In the genomic region with DNA sequence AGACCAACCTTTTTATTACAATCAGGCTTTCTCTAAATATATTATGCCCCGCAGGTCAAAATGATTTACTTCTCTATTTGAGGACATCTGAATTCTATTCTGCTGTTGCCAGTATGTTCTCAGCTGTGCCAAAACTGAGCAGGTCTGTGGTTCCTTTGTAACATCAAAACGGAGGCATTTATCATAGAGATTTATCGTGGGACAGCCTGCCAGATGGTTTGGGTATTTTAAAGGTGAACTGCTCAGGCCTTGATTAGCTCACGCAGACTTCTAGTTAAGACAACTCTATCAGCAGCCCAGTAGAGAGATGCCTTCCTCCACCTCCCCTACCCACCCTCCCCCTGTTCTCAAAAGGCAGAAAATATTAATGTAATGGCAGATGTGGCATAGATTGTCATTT, we compare ENCODE assay signal across 9 mouse cellular contexts.
DNase-seq lines count a peak whose midpoint lies in the region; ATAC-seq lines count a peak whose summit lies in the region.
"Had no signal": no experiment of that assay in that cellular context is flagged by ENCODE, and none has a peak within 500 bp of the region (broad histone marks: within the 10 kb centered on the region; RNA-seq: fewer than 3 reads in every experiment).

No protein-coding gene starts in this region.

- WGBS in lung, embryonic 15.5 days, result 65% methylated on average over 4 of the region's 4 CpGs
- WGBS in embryonic facial prominence, embryonic 12.5 days, result 36% methylated on average over 4 of the region's 4 CpGs
- 35% methylated on average over 4 of the region's 4 CpGs for WGBS in limb, embryonic 11.5 days
- 21% methylated on average over 4 of the region's 4 CpGs for WGBS in neural tube, embryonic 15.5 days

- ATAC-seq in lung, embryonic 15.5 days (ENCODE audit: borderline replicate concordance, extremely low read depth, low FRiP score, low TSS enrichment), result no peak
- ATAC-seq in embryonic facial prominence, embryonic 12.5 days (ENCODE audit: insufficient number of reproducible peaks, insufficient read depth, low FRiP score, low TSS enrichment), result no peak
- ATAC-seq in limb, embryonic 11.5 days (ENCODE audit: insufficient number of reproducible peaks, low FRiP score, low TSS enrichment, low read depth), result no peak
- 0 out of 2 replicates have a peak, but pooled peaks have one; percentile 23 for ATAC-seq in neural tube, embryonic 15.5 days (ENCODE audit: low FRiP score)

- peaks cover 15% of the 10 kb centered on the region for H3K4me1 ChIP-seq in lung, embryonic 15.5 days
- H3K4me1 ChIP-seq in embryonic facial prominence, embryonic 12.5 days, result peaks cover 18% of the 10 kb centered on the region
- peaks cover 15% of the 10 kb centered on the region for H3K4me1 ChIP-seq in limb, embryonic 11.5 days (ENCODE audit: control insufficient read depth, insufficient read depth, low read length)
- peaks cover 22% of the 10 kb centered on the region for H3K4me1 ChIP-seq in neural tube, embryonic 15.5 days

- no peaks in the 10 kb centered on the region for H3K36me3 ChIP-seq in lung, embryonic 15.5 days
- H3K36me3 ChIP-seq in embryonic facial prominence, embryonic 12.5 days, result no peaks in the 10 kb centered on the region
- H3K36me3 ChIP-seq in limb, embryonic 11.5 days (ENCODE audit: control insufficient read depth, insufficient read depth, low read length), result no peaks in the 10 kb centered on the region
- no peaks in the 10 kb centered on the region for H3K36me3 ChIP-seq in neural tube, embryonic 15.5 days

- H3K4me2 ChIP-seq in lung, embryonic 15.5 days, result no peak overlapping the region
- H3K4me2 ChIP-seq in embryonic facial prominence, embryonic 12.5 days (replicated peaks), result no peak overlapping the region
- no peak overlapping the region for H3K4me2 ChIP-seq in limb, embryonic 11.5 days (ENCODE audit: low read depth, severe bottlenecking)
- H3K4me2 ChIP-seq in neural tube, embryonic 15.5 days, result no peak overlapping the region

- H3K9ac ChIP-seq in lung, embryonic 15.5 days, result 0 out of 2 replicates have a peak overlapping the region, but pooled peaks have one; percentile 2
- no peak overlapping the region for H3K9ac ChIP-seq in embryonic facial prominence, embryonic 12.5 days
- H3K9ac ChIP-seq in limb, embryonic 11.5 days (ENCODE audit: low read length), result no peak overlapping the region
- no peak overlapping the region for H3K9ac ChIP-seq in neural tube, embryonic 15.5 days (replicated peaks)

- H3K4me3 ChIP-seq in lung, embryonic 15.5 days, result no peak overlapping the region
- no peak overlapping the region for H3K4me3 ChIP-seq in embryonic facial prominence, embryonic 12.5 days
- H3K4me3 ChIP-seq in limb, embryonic 11.5 days (ENCODE audit: low read depth, low read length), result no peak overlapping the region
- H3K4me3 ChIP-seq in neural tube, embryonic 15.5 days (replicated peaks), result no peak overlapping the region

- no peak overlapping the region for H3K27ac ChIP-seq in lung, embryonic 15.5 days
- H3K27ac ChIP-seq in embryonic facial prominence, embryonic 12.5 days, result peak overlapping the region; percentile 14; the same call in 1 of the 2 replicates
- H3K27ac ChIP-seq in limb, embryonic 11.5 days (replicated peaks; ENCODE audit: low read depth, low read length), result 0 out of 2 replicates have a peak overlapping the region, but pooled peaks have one; percentile 2
- H3K27ac ChIP-seq in neural tube, embryonic 15.5 days (replicated peaks), result no peak overlapping the region; the same call in 1 of the 2 replicates
- H3K27ac ChIP-seq: macrophage had no signal

- DNase-seq in lung, postnatal 25 days (ENCODE audit: low spot score), result no peak
- peak; percentile 70 for DNase-seq in limb, embryonic 11.5 days (ENCODE audit: low spot score)
- no peak for DNase-seq in frontal cortex, adult 2 months (ENCODE audit: extremely low spot score in 1 of 2, low spot score in 1 of 2)
- DNase-seq in urinary bladder, postnatal 36 days (ENCODE audit: low spot score in 2 of 2), result no peak
- DNase-seq: thymus, postnatal 36 days had no signal

- no peaks in the 10 kb centered on the region for H3K9me3 ChIP-seq in lung, embryonic 15.5 days
- H3K9me3 ChIP-seq in embryonic facial prominence, embryonic 12.5 days, result no peaks in the 10 kb centered on the region
- no peaks in the 10 kb centered on the region for H3K9me3 ChIP-seq in limb, embryonic 11.5 days (ENCODE audit: control insufficient read depth, low read length)
- no peaks in the 10 kb centered on the region for H3K9me3 ChIP-seq in neural tube, embryonic 15.5 days (replicated peaks)

- no peaks in the 10 kb centered on the region for H3K27me3 ChIP-seq in lung, embryonic 15.5 days
- H3K27me3 ChIP-seq in embryonic facial prominence, embryonic 12.5 days, result no peaks in the 10 kb centered on the region
- no peaks in the 10 kb centered on the region for H3K27me3 ChIP-seq in limb, embryonic 11.5 days (ENCODE audit: control insufficient read depth, insufficient read depth, low read length)
- H3K27me3 ChIP-seq in neural tube, embryonic 15.5 days (replicated peaks), result no peaks in the 10 kb centered on the region

Comparison
In these comparisons a context has a peak if more than half of its experiments do, and no peak if none do; other contexts are left out.
1. H3K27ac ChIP-seq: peak in embryonic facial prominence, embryonic 12.5 days (single experiment) and limb, embryonic 11.5 days (single experiment); none in lung, embryonic 15.5 days (single experiment) and neural tube, embryonic 15.5 days (single experiment).